Mouse (Mus musculus): ENCODE measurements at regions not wholly inside any gene's neighbourhood (a gene's known extent, or its start where the extent isn't known, plus 50 kb on each side); places are given as distances from the start of the nearest gene placed in this dataset.

- no peak for DNase-seq (ENCODE audit: low spot score in 2 of 2)
Observed at GRCm38 (mm10) chr4:114353058-114353457, 53.5 kb upstream of the Trabd2b start.
